Mouse (Mus musculus) thymus, adult 2 months (tissue): ENCODE results near the gene Mpp4. TPM values are rescaled to one million over a fixed set of nuclear protein-coding genes. Genes with fewer than 3 reads are reported as not detected.

ENCODE experiments used
- DNase-seq: peaks from one replicate; pipeline ENCODE4 v3.0.0; 2021
- H3K27ac ChIP-seq: fragments of 200-500 bp; 2 replicates; pipeline ENCODE4 v1.5.1; 2012; ENCODE audit warnings: low read length, control low read depth; ENCODE audit not compliant: control insufficient read depth, insufficient read depth
- H3K27me3 ChIP-seq: fragments of 200-500 bp; 2 replicates; pipeline ENCODE4 v1.6.1; 2012; ENCODE audit warnings: mild to moderate bottlenecking, low read length, moderate library complexity, mixed read lengths; ENCODE audit not compliant: control insufficient read depth, insufficient read depth
- H3K36me3 ChIP-seq: fragments of 200-500 bp; 2 replicates; pipeline ENCODE4 v1.6.1; 2012; ENCODE audit warnings: mild to moderate bottlenecking, low read length, moderate library complexity; ENCODE audit not compliant: control insufficient read depth, insufficient read depth
- H3K4me1 ChIP-seq: fragments of 200-500 bp; replicated peaks from 2 replicates; pipeline ENCODE4 v1.6.1; 2012; ENCODE audit warnings: low read length; ENCODE audit not compliant: control insufficient read depth, insufficient read depth
- H3K4me3 ChIP-seq: fragments of 200-500 bp; 2 replicates; pipeline ENCODE4 v1.5.1; 2012; ENCODE audit warnings: mild to moderate bottlenecking, low read length, control low read depth, moderate library complexity; ENCODE audit not compliant: control insufficient read depth, insufficient read depth
- CTCF ChIP-seq: fragments of 200-500 bp; IDR thresholded peaks from 2 replicates; pipeline ENCODE4 v1.5.1; 2012; ENCODE audit warnings: mild to moderate bottlenecking, control low read depth, low read length, moderate library complexity, borderline replicate concordance; ENCODE audit not compliant: control insufficient read depth, poor library complexity, insufficient read depth; ENCODE audit errors: extremely low read depth
- POLR2A ChIP-seq: fragments of 200-500 bp; IDR thresholded peaks from 2 replicates; pipeline ENCODE4 v1.6.1; 2012; ENCODE audit warnings: mild to moderate bottlenecking, low read length, control low read depth, moderate library complexity; ENCODE audit not compliant: control insufficient read depth, poor library complexity, insufficient read depth; ENCODE audit errors: extremely low read depth
- WGBS: fragments of 180-500 bp; shearing (Covaris S2); methylation state at CpG from one replicate; pipeline ENCODE4 v1.1.7; 2018; 5-methylcytosine and 5-hydroxymethylcytosine counted together
- polyA plus RNA-seq: library from polyadenylated mRNA; depleted of rRNA; stranded (reverse); fragments of >200 nt; gene quantifications from 2 replicates; pipeline ENCODE4 v1.2.3, GENCODE M21; 2012

Gene Mpp4
- polyA plus RNA-seq, 1 experiment = 9.8 TPM

GRCm38 (mm10) chr1:59183045-59183444 lies 19.9 kb upstream of the Mpp4 start:
- 96% methylated on average over 4 of the region's 4 CpGs for whole genome bisulfite sequencing
- H3K27me3 ChIP-seq = no peaks in the 10 kb centered on the region
- peaks cover 13% of the 10 kb centered on the region for H3K4me1 ChIP-seq
- no peak overlapping the region for H3K27ac ChIP-seq
- DNase-seq = no peak
- TF ChIP-seq POLR2A = no peak
- no peak for TF ChIP-seq CTCF
- no peak overlapping the region for H3K4me3 ChIP-seq
- H3K36me3 ChIP-seq = peaks cover 48% of the 10 kb centered on the region

- no peak for DNase-seq
- WGBS = 95% methylated on average over 2 of the region's 2 CpGs
- H3K4me3 ChIP-seq = no peak overlapping the region
- H3K27ac ChIP-seq = no peak overlapping the region
- peaks cover 51% of the 10 kb centered on the region for H3K36me3 ChIP-seq
- TF ChIP-seq CTCF (no peak), POLR2A (no peak)
- no peaks in the 10 kb centered on the region for H3K27me3 ChIP-seq
- H3K4me1 ChIP-seq = peaks cover 17% of the 10 kb centered on the region
Measured at GRCm38 (mm10) chr1:59182373-59182772, 19.2 kb upstream of the Mpp4 start.

GRCm38 (mm10) chr1:59180003-59180402 lies 16.8 kb upstream of the Mpp4 start:
- Histone ChIP-seq H3K4me1 (peaks cover 18% of the 10 kb centered on the region), H3K27me3 (no peaks in the 10 kb centered on the region), H3K4me3 (no peak overlapping the region), H3K27ac (peak overlapping the region; percentile 3; the same call in 1 of the 2 replicates), H3K36me3 (peaks cover 48% of the 10 kb centered on the region)
- WGBS = 38% methylated on average over 3 of the region's 3 CpGs
- TF ChIP-seq CTCF (no peak), POLR2A (no peak)
- peak; percentile 41 for DNase-seq

GRCm38 (mm10) chr1:59178401-59178800 lies 15.2 kb upstream of the Mpp4 start:
- Histone ChIP-seq H3K4me1 (peaks cover 23% of the 10 kb centered on the region), H3K36me3 (peaks cover 36% of the 10 kb centered on the region), H3K27me3 (no peaks in the 10 kb centered on the region), H3K4me3 (no peak overlapping the region), H3K27ac (no peak overlapping the region)
- DNase-seq = no peak
- WGBS = 82% methylated on average over 10 of the region's 10 CpGs
- TF ChIP-seq POLR2A (no peak), CTCF (no peak)

- H3K4me1 ChIP-seq = peaks cover 39% of the 10 kb centered on the region
- H3K27me3 ChIP-seq = no peaks in the 10 kb centered on the region
- no peak overlapping the region for H3K4me3 ChIP-seq
- WGBS = 55% methylated on average over 10 of the region's 10 CpGs
- DNase-seq = no peak
- peaks cover 18% of the 10 kb centered on the region for H3K36me3 ChIP-seq
- peak overlapping the region; percentile 25; the same call in 1 of the 2 replicates for H3K27ac ChIP-seq
- no peak for TF ChIP-seq CTCF
- TF ChIP-seq POLR2A = no peak
Measured at GRCm38 (mm10) chr1:59174514-59175373, 11.6 kb upstream of the Mpp4 start.

GRCm38 (mm10) chr1:59173023-59173422 lies 9.8 kb upstream of the Mpp4 start:
- peak; percentile 45 for DNase-seq
- Histone ChIP-seq H3K4me3 (no peak overlapping the region), H3K36me3 (peaks cover 12% of the 10 kb centered on the region; the same call in 1 of the 2 replicates), H3K27ac (peak overlapping the region; percentile 64), H3K27me3 (no peaks in the 10 kb centered on the region), H3K4me1 (peaks cover 34% of the 10 kb centered on the region)
- TF ChIP-seq CTCF = no peak
- no peak for TF ChIP-seq POLR2A
- WGBS = 7% methylated on average over 5 of the region's 5 CpGs
